Mouse (Mus musculus) lung, embryonic 14.5 days (tissue): ENCODE results near the gene Scgb1b10. TPM values are rescaled to one million over a fixed set of nuclear protein-coding genes. Genes with fewer than 3 reads are reported as not detected.
"Not testable (repeated sequence)": the region's sequence is repeated elsewhere in the genome, so short reads cannot be mapped to it uniquely, and the experiment has no call there.

ENCODE experiments used
- ATAC-seq: fragments of 200-750 bp; cut with Nextera tagmentation; 2 replicates; pipeline ENCODE4 v1.8.0; 2017; ENCODE audit warnings: mild to moderate bottlenecking, moderate TSS enrichment, moderate library complexity; ENCODE audit not compliant: insufficient read depth
- DNase-seq: peaks from one replicate; pipeline ENCODE4 v3.0.0-alpha.2; 2015
- H3K27ac ChIP-seq: fragments of 300-500 bp; sonication (generic); 2 replicates; pipeline ENCODE4 v1.5.1; 2014; ENCODE audit warnings: low read depth, mild to moderate bottlenecking, moderate library complexity
- H3K27me3 ChIP-seq: fragments of 300-500 bp; sonication (generic); 2 replicates; pipeline ENCODE4 v1.6.1; 2014; ENCODE audit warnings: low read length, control low read depth; ENCODE audit not compliant: insufficient read depth
- H3K36me3 ChIP-seq: fragments of 300-500 bp; sonication (generic); 2 replicates; pipeline ENCODE4 v1.6.1; 2014; ENCODE audit warnings: control low read depth; ENCODE audit not compliant: insufficient read depth
- H3K4me1 ChIP-seq: fragments of 300-500 bp; sonication (generic); 2 replicates; pipeline ENCODE4 v1.6.1; 2014; ENCODE audit warnings: antibody characterized with exemption, control low read depth; ENCODE audit not compliant: insufficient read depth
- H3K4me2 ChIP-seq: fragments of 300-500 bp; sonication (generic); 2 replicates; pipeline ENCODE4 v1.6.1; 2014; ENCODE audit warnings: mild to moderate bottlenecking
- H3K4me3 ChIP-seq: fragments of 300-500 bp; sonication (generic); 2 replicates; pipeline ENCODE4 v1.5.1; 2014; ENCODE audit warnings: low read depth, low read length
- H3K9ac ChIP-seq: fragments of 300-500 bp; sonication (generic); 2 replicates; pipeline ENCODE4 v1.6.1; 2014
- H3K9me3 ChIP-seq: fragments of 300-500 bp; sonication (generic); 2 replicates; pipeline ENCODE4 v1.6.1; 2016; ENCODE audit warnings: low read depth, low read length, control low read depth
- polyA plus RNA-seq: library from polyadenylated mRNA; unstranded; fragments of >200 nt; fragmentation: Nextera tagmentation; extraction: Ambion mirVana; gene quantifications from 2 replicates; pipeline ENCODE4 v1.2.1, GENCODE M21; 2014

The Scgb1b10 gene
- not detected in 2 replicates for polyA plus RNA-seq

DNA sequence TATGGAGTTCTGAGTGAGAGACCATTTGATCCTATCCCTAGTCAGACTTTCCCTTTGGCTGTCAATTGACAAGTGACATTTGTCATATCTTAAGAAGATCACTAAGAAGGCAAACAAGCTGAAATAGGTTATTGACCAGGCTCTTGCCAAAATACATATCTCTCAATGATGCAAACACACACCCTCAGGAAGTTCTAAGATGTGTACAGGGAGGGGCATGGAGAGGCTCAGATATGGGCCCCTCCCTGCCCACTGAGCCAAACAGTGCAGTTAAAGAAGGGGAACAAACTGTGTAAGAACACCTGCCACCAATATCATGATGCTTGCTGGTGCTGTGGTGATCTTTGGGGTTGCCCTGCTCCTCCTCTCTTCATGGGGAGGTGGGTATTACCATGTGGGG is at the start of gene Scgb1b10:
TSS of gene Scgb1b10 (plus strand) at position 301 of the 400 bp plus-strand sequence.
- not testable (repeated sequence) for H3K27ac ChIP-seq, ATAC-seq, H3K4me2 ChIP-seq, H3K9me3 ChIP-seq, H3K4me3 ChIP-seq, DNase-seq, H3K9ac ChIP-seq, H3K4me1 ChIP-seq, H3K27me3 ChIP-seq, H3K36me3 ChIP-seq

Other genes with a start within 250 kb of the Scgb1b10 start
- gene Scgb2b11, start 110.3 kb downstream of the Scgb1b10 start, polyA plus RNA-seq: not detected in 2 replicates
- gene Scgb1b11, start 122.0 kb downstream of the Scgb1b10 start, polyA plus RNA-seq: not detected in 2 replicates
- gene Scgb2b12, start 226.4 kb downstream of the Scgb1b10 start, polyA plus RNA-seq: not detected in 2 replicates
- gene Scgb1b12, start 233.3 kb downstream of the Scgb1b10 start, polyA plus RNA-seq: not detected in 2 replicates